Mouse (Mus musculus) forebrain, embryonic 12.5 days (tissue): ENCODE measurements around the gene Tenm2. TPM values are rescaled to one million over a fixed set of nuclear protein-coding genes. Genes with fewer than 3 reads are reported as not detected.

Experiments
- ATAC-seq: fragments of 200-750 bp; cut with Nextera tagmentation; 2 replicates; pipeline ENCODE4 v1.8.0; 2017; ENCODE audit warnings: moderate TSS enrichment; ENCODE audit not compliant: low FRiP score
- H3K27ac ChIP-seq: fragments of 300-500 bp; sonication (generic); 2 replicates; pipeline ENCODE4 v1.5.1; 2016; ENCODE audit warnings: mild to moderate bottlenecking
- H3K27me3 ChIP-seq: fragments of 300-500 bp; sonication (generic); 2 replicates; pipeline ENCODE4 v1.6.1; 2016; ENCODE audit warnings: mild to moderate bottlenecking
- H3K36me3 ChIP-seq: fragments of 300-500 bp; sonication (generic); replicated peaks from 2 replicates; pipeline ENCODE4 v1.6.1; 2016; ENCODE audit warnings: mild to moderate bottlenecking
- H3K4me1 ChIP-seq: fragments of 300-500 bp; sonication (generic); 2 replicates; pipeline ENCODE4 v1.6.1; 2016
- H3K4me2 ChIP-seq: fragments of 300-500 bp; sonication (generic); 2 replicates; pipeline ENCODE4 v1.6.1; 2016; ENCODE audit warnings: mild to moderate bottlenecking, moderate library complexity
- H3K4me3 ChIP-seq: fragments of 300-500 bp; sonication (generic); replicated peaks from 2 replicates; pipeline ENCODE4 v1.5.1; 2016; ENCODE audit warnings: mild to moderate bottlenecking
- H3K9ac ChIP-seq: fragments of 300-500 bp; sonication (generic); 2 replicates; pipeline ENCODE4 v1.6.1; 2016; ENCODE audit warnings: mild to moderate bottlenecking
- H3K9me3 ChIP-seq: fragments of 300-500 bp; sonication (generic); 2 replicates; pipeline ENCODE4 v1.6.1; 2016
- WGBS: fragments of 180-500 bp; shearing (Covaris S2); methylation state at CpG from one replicate; pipeline ENCODE4 v1.1.7; 2016; 5-methylcytosine and 5-hydroxymethylcytosine counted together
- polyA plus RNA-seq: library from polyadenylated mRNA; unstranded; fragments of >200 nt; fragmentation: Nextera tagmentation; extraction: Ambion mirVana; gene quantifications from 2 replicates; pipeline ENCODE4 v1.2.1, GENCODE M21; 2016

The Tenm2 gene
- polyA plus RNA-seq, 1 experiment from 2014 or later = 10.9 TPM

GRCm38 (mm10) chr11:36678057-36678396 is 557.7 kb downstream of the Tenm2 start:
- peak; percentile 59 for ATAC-seq
- peak overlapping the region; percentile 62 for H3K4me2 ChIP-seq
- peak overlapping the region; percentile 95 for H3K27ac ChIP-seq
- H3K27me3 ChIP-seq = peaks cover 6% of the 10 kb centered on the region; the same call in 1 of the 2 replicates
- peak overlapping the region; percentile 44 for H3K4me3 ChIP-seq
- peak overlapping the region; percentile 59 for H3K9ac ChIP-seq
- peaks cover 31% of the 10 kb centered on the region for H3K4me1 ChIP-seq
- H3K9me3 ChIP-seq = no peaks in the 10 kb centered on the region
- no peaks in the 10 kb centered on the region for H3K36me3 ChIP-seq
- 9% methylated on average over 10 of the region's 10 CpGs for WGBS

- peak overlapping the region; percentile 62 for H3K4me2 ChIP-seq
- WGBS = under 1% methylated on average over 23 of the region's 23 CpGs
- H3K9ac ChIP-seq = peak overlapping the region; percentile 59
- H3K4me1 ChIP-seq = peaks cover 31% of the 10 kb centered on the region
- H3K27me3 ChIP-seq = peaks cover 6% of the 10 kb centered on the region; the same call in 1 of the 2 replicates
- ATAC-seq = peak; percentile 89
- no peaks in the 10 kb centered on the region for H3K36me3 ChIP-seq
- no peaks in the 10 kb centered on the region for H3K9me3 ChIP-seq
- H3K27ac ChIP-seq = peak overlapping the region; percentile 95
- H3K4me3 ChIP-seq = peak overlapping the region; percentile 44
Measured at GRCm38 (mm10) chr11:36677321-36678056, 558.3 kb downstream of the Tenm2 start.

- peak overlapping the region; percentile 59 for H3K9ac ChIP-seq
- no peaks in the 10 kb centered on the region for H3K9me3 ChIP-seq
- H3K4me3 ChIP-seq = peak overlapping the region; percentile 44
- ATAC-seq = no peak
- H3K27me3 ChIP-seq = peaks cover 6% of the 10 kb centered on the region; the same call in 1 of the 2 replicates
- no peaks in the 10 kb centered on the region for H3K36me3 ChIP-seq
- H3K4me1 ChIP-seq = peaks cover 35% of the 10 kb centered on the region
- 40% methylated on average over 16 of the region's 16 CpGs for WGBS
- peak overlapping the region; percentile 62 for H3K4me2 ChIP-seq
- 0 out of 2 replicates have a peak overlapping the region, but pooled peaks have one; percentile 19 for H3K27ac ChIP-seq
Measured at GRCm38 (mm10) chr11:36676446-36677284, 559.1 kb downstream of the Tenm2 start.

GRCm38 (mm10) chr11:36674902-36675422 is 560.8 kb downstream of the Tenm2 start:
- H3K36me3 ChIP-seq = no peaks in the 10 kb centered on the region
- H3K27ac ChIP-seq = no peak overlapping the region
- ATAC-seq = no peak
- H3K9me3 ChIP-seq = no peaks in the 10 kb centered on the region
- peaks cover 47% of the 10 kb centered on the region for H3K4me1 ChIP-seq
- peaks cover 3% of the 10 kb centered on the region; the same call in 1 of the 2 replicates for H3K27me3 ChIP-seq
- peak overlapping the region; percentile 62 for H3K4me2 ChIP-seq
- H3K4me3 ChIP-seq = no peak overlapping the region
- no peak overlapping the region for H3K9ac ChIP-seq
- 78% methylated on average over 4 of the region's 4 CpGs for WGBS

GRCm38 (mm10) chr11:36674141-36674540 is 561.6 kb downstream of the Tenm2 start:
- no peak overlapping the region for H3K4me2 ChIP-seq
- H3K4me3 ChIP-seq = no peak overlapping the region
- no peak overlapping the region for H3K9ac ChIP-seq
- no peak for ATAC-seq
- peaks cover 40% of the 10 kb centered on the region for H3K4me1 ChIP-seq
- no peaks in the 10 kb centered on the region for H3K36me3 ChIP-seq
- H3K27me3 ChIP-seq = peaks cover 3% of the 10 kb centered on the region; the same call in 1 of the 2 replicates
- 60% methylated on average over 5 of the region's 5 CpGs for WGBS
- H3K9me3 ChIP-seq = no peaks in the 10 kb centered on the region
- H3K27ac ChIP-seq = no peak overlapping the region

- Histone ChIP-seq H3K9ac (no peak overlapping the region), H3K4me3 (no peak overlapping the region), H3K4me2 (no peak overlapping the region), H3K36me3 (no peaks in the 10 kb centered on the region), H3K27me3 (peaks cover 3% of the 10 kb centered on the region; the same call in 1 of the 2 replicates), H3K27ac (no peak overlapping the region), H3K4me1 (peaks cover 33% of the 10 kb centered on the region; the same call in 1 of the 2 replicates), H3K9me3 (no peaks in the 10 kb centered on the region)
- WGBS = 73% methylated on average over 9 of the region's 9 CpGs
- ATAC-seq = peak; percentile 49; the same call in 1 of the 2 replicates
Measured at GRCm38 (mm10) chr11:36671196-36671595, 564.6 kb downstream of the Tenm2 start.

GRCm38 (mm10) chr11:36664026-36664425 is 571.7 kb downstream of the Tenm2 start:
- Histone ChIP-seq H3K4me2 (no peak overlapping the region), H3K27me3 (no peaks in the 10 kb centered on the region), H3K36me3 (no peaks in the 10 kb centered on the region), H3K9ac (no peak overlapping the region), H3K4me1 (peaks cover 16% of the 10 kb centered on the region), H3K27ac (0 out of 2 replicates have a peak overlapping the region, but pooled peaks have one; percentile 6), H3K4me3 (no peak overlapping the region), H3K9me3 (no peaks in the 10 kb centered on the region)
- ATAC-seq = peak; percentile 39; the same call in 1 of the 2 replicates
- 54% methylated on average over 1 of the region's 1 CpGs for WGBS

- ATAC-seq = no peak
- no peak overlapping the region for H3K9ac ChIP-seq
- no peak overlapping the region for H3K4me3 ChIP-seq
- H3K9me3 ChIP-seq = no peaks in the 10 kb centered on the region
- no peak overlapping the region for H3K4me2 ChIP-seq
- no peaks in the 10 kb centered on the region for H3K36me3 ChIP-seq
- no peaks in the 10 kb centered on the region for H3K27me3 ChIP-seq
- 0 out of 2 replicates have a peak overlapping the region, but pooled peaks have one; percentile 6 for H3K27ac ChIP-seq
- H3K4me1 ChIP-seq = peaks cover 16% of the 10 kb centered on the region
- 55% methylated on average over 3 of the region's 3 CpGs for WGBS
Measured at GRCm38 (mm10) chr11:36663571-36663970, 572.2 kb downstream of the Tenm2 start.

GRCm38 (mm10) chr11:36653656-36654323 is 582.0 kb downstream of the Tenm2 start:
- Histone ChIP-seq H3K4me3 (no peak overlapping the region), H3K27me3 (0 out of 2 replicates have a peak, but pooled peaks cover 3% of the 10 kb centered on the region), H3K9ac (no peak overlapping the region), H3K9me3 (no peaks in the 10 kb centered on the region), H3K36me3 (no peaks in the 10 kb centered on the region), H3K27ac (no peak overlapping the region), H3K4me1 (no peaks in the 10 kb centered on the region), H3K4me2 (no peak overlapping the region)
- no peak for ATAC-seq
- 86% methylated on average over 9 of the region's 9 CpGs for WGBS

GRCm38 (mm10) chr11:36647179-36647578 is 588.6 kb downstream of the Tenm2 start:
- 8% methylated on average over 1 of the region's 1 CpGs for WGBS
- no peak overlapping the region for H3K9ac ChIP-seq
- no peak overlapping the region for H3K27ac ChIP-seq
- no peak overlapping the region for H3K4me2 ChIP-seq
- no peaks in the 10 kb centered on the region for H3K9me3 ChIP-seq
- 0 out of 2 replicates have a peak, but pooled peaks cover 6% of the 10 kb centered on the region for H3K4me1 ChIP-seq
- no peak overlapping the region for H3K4me3 ChIP-seq
- no peaks in the 10 kb centered on the region for H3K36me3 ChIP-seq
- ATAC-seq = no peak
- no peaks in the 10 kb centered on the region for H3K27me3 ChIP-seq

GRCm38 (mm10) chr11:36635082-36635481 is 600.7 kb downstream of the Tenm2 start:
- no peak overlapping the region for H3K9ac ChIP-seq
- no peaks in the 10 kb centered on the region for H3K36me3 ChIP-seq
- H3K4me3 ChIP-seq = no peak overlapping the region
- 0 out of 2 replicates have a peak, but pooled peaks have one; percentile 44 for ATAC-seq
- H3K9me3 ChIP-seq = no peaks in the 10 kb centered on the region
- no peak overlapping the region for H3K4me2 ChIP-seq
- H3K4me1 ChIP-seq = peaks cover 12% of the 10 kb centered on the region
- WGBS = 37% methylated on average over 6 of the region's 6 CpGs
- no peaks in the 10 kb centered on the region for H3K27me3 ChIP-seq
- H3K27ac ChIP-seq = no peak overlapping the region
